24 mouse cellular contexts compared by ENCODE assay signal in the genomic region with DNA sequence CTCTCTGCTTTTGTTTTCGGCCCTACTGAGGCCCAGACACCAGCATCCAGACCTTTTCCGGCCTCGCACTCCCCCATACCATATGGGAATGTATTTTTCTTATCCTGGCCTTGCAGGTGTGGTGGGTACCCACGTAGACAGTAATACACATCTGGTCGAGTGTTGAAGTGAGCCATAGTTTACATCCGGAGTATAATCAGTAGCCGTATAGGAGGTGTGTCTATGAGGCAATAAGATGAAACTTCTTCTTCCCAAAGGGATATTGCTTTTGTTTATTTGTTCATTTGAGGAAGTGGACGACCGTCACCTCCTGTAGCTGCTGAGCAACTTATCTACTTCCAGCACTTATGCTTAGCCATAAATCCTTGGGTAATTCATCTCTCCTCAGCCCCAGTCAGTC. TPM values are rescaled to one million over a fixed set of nuclear protein-coding genes. Genes with fewer than 3 reads are reported as not detected.
DNase-seq lines count a peak whose midpoint lies in the region; ATAC-seq and TF ChIP-seq lines count a peak whose summit lies in the region.
"Had no signal": no experiment of that assay in that cellular context is flagged by ENCODE, and none has a peak within 500 bp of the region (broad histone marks: within the 10 kb centered on the region; RNA-seq: fewer than 3 reads in every experiment).

No protein-coding gene starts in this region.

- H3K4me2 ChIP-seq in kidney, postnatal 0 days (ENCODE audit: low read length): no peak overlapping the region
- H3K4me2 ChIP-seq in intestine, embryonic 16.5 days (ENCODE audit: low read depth, low read length): no peak overlapping the region
- H3K4me2 ChIP-seq: forebrain, embryonic 12.5 days; neural tube, embryonic 15.5 days had no signal

- TF ChIP-seq CTCF in kidney, postnatal 0 days (IDR thresholded peaks at IDR 0.05; ENCODE audit: low read depth): no peak

- no peak overlapping the region for H3K9ac ChIP-seq in kidney, postnatal 0 days (ENCODE audit: low read depth, low read length)
- no peak overlapping the region for H3K9ac ChIP-seq in intestine, embryonic 16.5 days (ENCODE audit: low read depth, low read length)
- H3K9ac ChIP-seq: forebrain, embryonic 12.5 days; neural tube, embryonic 15.5 days had no signal

- ATAC-seq in kidney, postnatal 0 days (replicated peaks; ENCODE audit: low FRiP score, low read depth): no peak
- peak; percentile 80 for ATAC-seq in intestine, embryonic 16.5 days
- ATAC-seq: activated CD4-positive, CD25-positive, alpha-beta regulatory T cell, adult 4 months; CD4-positive, CD25-positive, alpha-beta regulatory T cell, adult 4 months; hindbrain, postnatal 0 days; midbrain, embryonic 16.5 days had no signal

- intact Hi-C loops in heart, postnatal 14 days (cut with DNase I): loop anchor here (5.0 kb wide), 1 partner anchor 68 kb away; no protein-coding TSS in a partner anchor

- WGBS in kidney, postnatal 0 days: 34% methylated on average over 9 of the region's 9 CpGs
- WGBS in intestine, embryonic 16.5 days: 36% methylated on average over 9 of the region's 9 CpGs
- 85% methylated on average over 9 of the region's 9 CpGs for WGBS in forebrain, embryonic 10.5 days

- H3K36me3 ChIP-seq in kidney, postnatal 0 days (ENCODE audit: insufficient read depth, low read length): no peaks in the 10 kb centered on the region
- no peaks in the 10 kb centered on the region for H3K36me3 ChIP-seq in intestine, embryonic 16.5 days (ENCODE audit: control insufficient read depth, insufficient read depth, low read length)
- H3K36me3 ChIP-seq in forebrain, embryonic 10.5 days (replicated peaks): no peaks in the 10 kb centered on the region
- H3K36me3 ChIP-seq: forebrain, embryonic 12.5 days; hindbrain, embryonic 10.5 days; neural tube, embryonic 15.5 days had no signal

- no peak overlapping the region for H3K4me3 ChIP-seq in kidney, postnatal 0 days (replicated peaks; ENCODE audit: low read depth, low read length)
- no peak overlapping the region for H3K4me3 ChIP-seq in brown adipose tissue, adult 24 weeks (ENCODE audit: insufficient read depth, low read depth, low read length)
- H3K4me3 ChIP-seq in intestine, embryonic 16.5 days (ENCODE audit: low read length): no peak overlapping the region
- no peak overlapping the region for H3K4me3 ChIP-seq in forebrain, embryonic 10.5 days
- H3K4me3 ChIP-seq: forebrain, embryonic 12.5 days; hindbrain, embryonic 10.5 days; neural tube, embryonic 15.5 days had no signal

- DNase-seq in heart, adult 11 months: peak; percentile 87
- no peak for DNase-seq in heart, postnatal 14 days
- peak; percentile 36 for DNase-seq in kidney, postnatal 0 days (ENCODE audit: low spot score)
- no peak for DNase-seq in kidney, adult 9 months
- no peak for DNase-seq in forebrain, embryonic 10.5 days (ENCODE audit: extremely low spot score, low spot score)
- DNase-seq in spleen, adult 12 weeks (ENCODE audit: low spot score): no peak
- DNase-seq: adrenal gland, postnatal 10 days; cerebellum, adult 11-12 months; cerebellum, postnatal 14 days; gastrocnemius, postnatal 10 days; kidney, adult 2 months; liver; lung, postnatal 10 days; right cerebral cortex, postnatal 14 days; thymus, postnatal 4 days had no signal

- no peaks in the 10 kb centered on the region for H3K27me3 ChIP-seq in kidney, postnatal 0 days (ENCODE audit: insufficient read depth, low read length)
- H3K27me3 ChIP-seq in intestine, embryonic 16.5 days (replicated peaks; ENCODE audit: control insufficient read depth, insufficient read depth, low read length): no peaks in the 10 kb centered on the region
- H3K27me3 ChIP-seq in forebrain, embryonic 10.5 days (ENCODE audit: poor library complexity, severe bottlenecking): no peaks in the 10 kb centered on the region
- H3K27me3 ChIP-seq: forebrain, embryonic 12.5 days; neural tube, embryonic 15.5 days had no signal

- peaks cover 5% of the 10 kb centered on the region; the same call in 1 of the 2 replicates for H3K4me1 ChIP-seq in kidney, postnatal 0 days (replicated peaks; ENCODE audit: insufficient read depth, low read length)
- peaks cover 33% of the 10 kb centered on the region for H3K4me1 ChIP-seq in brown adipose tissue, adult 24 weeks (ENCODE audit: control insufficient read depth, insufficient read depth, insufficient read length, low read length)
- peaks cover 4% of the 10 kb centered on the region; the same call in 1 of the 2 replicates for H3K4me1 ChIP-seq in intestine, embryonic 16.5 days (ENCODE audit: control insufficient read depth, insufficient read depth, low read length)
- H3K4me1 ChIP-seq in forebrain, embryonic 10.5 days: peaks cover 10% of the 10 kb centered on the region
- H3K4me1 ChIP-seq: forebrain, embryonic 12.5 days had no signal

- H3K9me3 ChIP-seq in kidney, postnatal 0 days (replicated peaks; ENCODE audit: low read length): no peaks in the 10 kb centered on the region
- H3K9me3 ChIP-seq in intestine, embryonic 16.5 days (ENCODE audit: control insufficient read depth, low read length): no peaks in the 10 kb centered on the region
- H3K9me3 ChIP-seq in forebrain, embryonic 10.5 days: no peaks in the 10 kb centered on the region
- H3K9me3 ChIP-seq: forebrain, embryonic 12.5 days; hindbrain, embryonic 10.5 days; neural tube, embryonic 15.5 days had no signal

- no peak overlapping the region for H3K27ac ChIP-seq in kidney, postnatal 0 days
- H3K27ac ChIP-seq in brown adipose tissue, adult 24 weeks (replicated peaks; ENCODE audit: low read depth, low read length): peak overlapping the region; percentile 29; the same call in 1 of the 2 replicates
- H3K27ac ChIP-seq in intestine, embryonic 16.5 days (ENCODE audit: low read length): no peak overlapping the region
- H3K27ac ChIP-seq in forebrain, embryonic 10.5 days: no peak overlapping the region
- H3K27ac ChIP-seq: forebrain, embryonic 12.5 days; hindbrain, embryonic 10.5 days; hindbrain, postnatal 0 days; neural tube, embryonic 15.5 days had no signal

RNA-seq across cellular contexts. Expression of a gene that starts 26.2 kb away (rescaled TPM):
- 100 to 1,000 TPM; 256 to 273 TPM for total RNA-seq in heart, postnatal 14 days (2021)
- 15.4 and 17.3 TPM in 2 replicates for polyA plus RNA-seq in kidney, postnatal 0 days (2015; fragmentation: Nextera tagmentation; extraction: Ambion mirVana)
- 51.4 and 76.4 TPM in 2 replicates for polyA plus RNA-seq in brown adipose tissue, adult 24 weeks (2012; ENCODE audit: insufficient read depth, insufficient read length, missing spikeins)
- polyA plus RNA-seq in intestine, embryonic 16.5 days (2015; fragmentation: Nextera tagmentation; extraction: Ambion mirVana): 10.3 and 10.6 TPM in 2 replicates
- polyA plus RNA-seq in forebrain, embryonic 10.5 days (2016; fragmentation: Nextera tagmentation; extraction: Ambion mirVana): 6.0 and 8.0 TPM in 2 replicates
- polyA plus RNA-seq: CD4-positive, CD25-positive, alpha-beta regulatory T cell, adult 4 months had no signal

Comparison
In these comparisons a context has a peak if more than half of its experiments do, and no peak if none do; other contexts are left out.
1. DNase-seq: peak in heart, adult 11 months (single experiment) and kidney, postnatal 0 days (single experiment); none in heart, postnatal 14 days (0 of 2), kidney, adult 9 months (single experiment), forebrain, embryonic 10.5 days (single experiment) and spleen, adult 12 weeks (single experiment).